Mouse (Mus musculus): ENCODE measurements around the gene Supt6. TPM values are rescaled to one million over a fixed set of nuclear protein-coding genes. Genes with fewer than 3 reads are reported as not detected.

Supt6 gene
- 10 to 100 TPM; 42.0 to 45.1 TPM for total RNA-seq (2023)

DNA sequence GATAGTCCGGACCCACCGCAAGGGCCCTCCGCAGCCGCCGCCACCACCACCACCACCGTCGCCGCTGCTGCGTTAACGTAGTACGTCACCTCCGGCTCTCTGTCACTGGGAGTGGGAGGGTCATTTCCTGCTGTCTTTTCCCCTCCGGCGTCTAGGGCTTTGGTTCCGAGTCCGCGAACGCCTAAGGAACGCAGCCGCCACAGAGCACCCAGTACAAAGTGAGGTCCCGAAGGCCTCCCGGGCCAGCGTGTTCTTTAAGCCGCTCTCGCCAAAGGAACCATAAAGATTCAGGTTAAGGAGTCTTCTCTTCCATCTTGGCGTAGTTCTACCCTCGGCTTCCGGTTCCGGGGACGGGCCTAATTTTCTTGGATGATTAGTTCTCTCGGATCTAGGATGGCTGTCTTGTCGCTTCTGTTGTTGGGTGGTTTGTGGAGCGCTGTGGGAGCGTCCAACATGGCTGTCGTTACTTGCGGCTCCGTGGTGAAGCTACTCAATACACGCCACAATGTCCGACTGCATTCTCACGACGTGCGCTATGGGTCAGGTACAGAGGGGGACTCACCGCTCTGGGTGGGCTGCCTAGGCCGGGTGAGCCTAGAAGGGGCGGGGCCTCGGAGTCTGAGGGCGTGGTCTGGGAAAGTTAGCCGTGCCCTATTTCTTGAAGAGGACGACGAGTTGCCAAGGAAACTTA is at the start of gene Supt6, which contains the start of gene Sdf2:
Supt6 (minus strand) TSS at position 361 of the 691 bp plus-strand sequence.
Sdf2 (plus strand) TSS at position 120 of the 691 bp plus-strand sequence.

DNA sequence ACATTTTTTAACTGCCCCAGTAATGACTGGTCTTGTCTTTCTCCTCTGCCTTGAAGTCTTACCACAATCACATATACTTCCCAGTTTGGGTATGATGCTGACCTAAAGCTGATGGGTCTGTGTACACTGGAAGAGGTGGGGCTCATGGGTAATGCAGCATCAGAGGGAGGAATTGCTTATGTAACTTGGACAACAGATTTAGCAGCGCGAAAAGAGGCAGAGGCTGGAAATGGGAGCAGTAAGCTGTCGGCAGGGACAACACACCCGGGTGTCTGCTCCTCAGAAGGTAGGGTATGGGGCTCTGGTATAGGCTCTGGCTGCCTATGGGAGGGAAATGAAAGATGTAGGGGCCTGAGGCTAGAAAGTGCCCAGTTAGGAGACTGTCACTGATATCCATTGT is 44.9 kb upstream of the Supt6 start, which contains the start of gene BC030499:
BC030499 (plus strand) TSS at position 188 of the 400 bp plus-strand sequence.

DNA sequence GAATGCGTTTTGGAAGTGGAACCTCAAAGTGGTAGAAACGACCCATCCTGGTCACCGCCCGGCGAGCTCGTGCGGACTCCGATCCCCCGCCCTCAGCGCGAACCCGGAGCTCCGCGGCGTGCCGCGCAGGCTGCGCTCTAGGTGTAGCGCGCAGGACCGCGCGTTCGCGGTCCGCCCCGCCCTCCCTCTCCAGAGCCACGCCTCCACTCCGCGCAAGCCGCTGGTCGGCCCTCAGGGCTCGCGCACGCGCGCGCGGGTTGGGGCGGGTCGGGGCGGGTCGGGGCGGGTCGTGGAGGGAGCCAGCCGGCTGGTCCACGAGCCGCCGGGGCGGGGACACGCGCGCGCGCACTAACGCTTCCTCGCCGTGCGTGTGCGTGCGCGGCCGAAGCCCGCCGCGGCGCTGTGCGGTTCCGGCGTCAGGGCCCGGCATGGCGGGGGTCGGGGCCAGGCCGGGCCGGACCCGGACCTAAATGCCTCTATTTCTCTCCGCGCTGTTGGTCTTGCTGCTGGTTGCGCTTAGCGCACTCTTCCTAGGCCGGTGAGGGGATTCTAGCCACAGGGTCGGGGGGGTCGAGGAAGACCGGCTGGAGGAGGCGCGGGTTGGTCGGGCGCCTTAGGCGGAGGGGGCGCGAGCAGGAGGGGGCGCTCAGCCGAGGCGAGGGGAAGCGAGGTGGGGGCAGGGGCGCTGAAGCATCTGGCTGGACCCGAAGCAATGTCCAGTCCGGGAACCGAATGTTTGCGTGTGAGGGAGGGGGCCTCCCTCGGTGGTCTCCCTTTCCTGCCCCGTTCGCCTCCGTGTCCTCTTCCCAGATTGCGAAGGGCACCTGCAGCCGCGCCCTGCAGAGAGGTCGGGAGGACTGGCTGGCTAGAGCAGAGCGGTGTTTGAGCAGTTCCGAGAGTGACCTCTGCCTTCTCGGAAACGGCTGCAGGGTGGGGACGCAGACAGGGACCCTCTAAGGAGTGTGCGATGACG is 15.9 kb upstream of the Supt6 start, which contains the start of gene 2610507B11Rik:
2610507B11Rik (plus strand) TSS at position 373 of the 973 bp plus-strand sequence.

DNA sequence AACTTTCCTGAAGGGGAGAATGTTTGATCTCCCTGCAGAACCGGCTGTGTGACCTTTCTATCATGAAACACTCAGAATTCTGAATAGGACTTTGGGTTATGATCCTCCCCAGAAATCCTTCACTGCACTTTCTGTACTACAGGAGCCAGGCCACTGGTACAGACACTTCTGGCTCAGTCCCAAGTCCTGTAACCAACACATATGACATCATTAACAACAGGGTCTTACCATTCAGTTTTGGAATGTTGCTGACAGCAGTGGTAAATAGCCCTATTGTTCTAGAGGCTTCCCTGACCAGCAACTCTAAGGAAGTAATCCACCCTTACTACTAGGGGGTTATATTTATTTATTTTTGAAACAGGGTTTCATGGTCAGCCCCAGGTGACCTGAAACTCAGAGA is 52.7 kb downstream of the Supt6 start, which contains the start of gene Proca1:
Proca1 (plus strand) TSS at position 280 of the 400 bp plus-strand sequence.

DNA sequence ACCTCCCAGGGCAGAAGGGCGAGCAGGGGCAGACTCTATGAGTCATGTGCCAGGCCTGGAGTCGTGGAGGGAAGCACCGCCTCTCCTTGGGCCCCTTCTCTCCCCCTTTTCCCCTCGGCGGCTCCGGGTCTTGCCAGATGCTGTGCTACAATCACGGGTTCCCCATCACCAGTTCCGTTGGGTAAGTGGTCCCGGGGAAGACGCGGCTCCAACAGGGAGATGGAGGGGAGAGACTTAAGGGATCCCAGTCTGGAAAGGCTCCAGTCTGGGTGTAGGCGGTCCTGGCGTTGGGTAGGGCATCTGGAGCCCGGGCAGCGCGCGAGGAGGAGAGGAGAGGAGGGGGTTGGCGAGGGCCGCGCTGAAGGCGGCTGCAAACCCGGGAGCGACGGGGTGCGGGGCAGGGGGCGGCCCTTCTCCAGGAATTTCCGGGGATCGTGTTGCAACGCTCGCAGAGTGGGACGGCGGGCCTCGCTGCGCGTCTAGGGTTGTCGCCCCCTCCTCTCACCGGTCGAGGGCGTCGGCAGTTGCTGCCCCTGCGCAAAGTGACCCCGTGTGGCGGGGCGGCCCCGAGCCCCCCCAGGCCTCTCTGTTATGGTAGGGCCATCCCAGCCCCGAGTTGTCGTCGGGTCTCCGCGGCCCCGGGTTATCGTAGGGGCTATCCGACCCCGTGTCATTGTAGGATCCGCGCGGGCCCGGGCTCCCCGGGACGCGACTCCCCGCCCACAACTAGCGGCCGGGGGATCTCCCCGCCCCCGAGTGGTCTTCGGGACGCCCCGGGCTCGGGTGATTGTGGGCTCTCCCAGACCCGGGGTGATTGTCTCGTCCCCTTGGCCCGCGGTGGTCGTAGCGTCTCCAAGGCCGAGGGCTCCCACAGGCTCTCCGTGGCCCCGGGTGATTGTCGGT is 57.2 kb downstream of the Supt6 start, which contains the start of gene Rab34:
Rab34 (plus strand) TSS at position 100 of the 903 bp plus-strand sequence.

DNA sequence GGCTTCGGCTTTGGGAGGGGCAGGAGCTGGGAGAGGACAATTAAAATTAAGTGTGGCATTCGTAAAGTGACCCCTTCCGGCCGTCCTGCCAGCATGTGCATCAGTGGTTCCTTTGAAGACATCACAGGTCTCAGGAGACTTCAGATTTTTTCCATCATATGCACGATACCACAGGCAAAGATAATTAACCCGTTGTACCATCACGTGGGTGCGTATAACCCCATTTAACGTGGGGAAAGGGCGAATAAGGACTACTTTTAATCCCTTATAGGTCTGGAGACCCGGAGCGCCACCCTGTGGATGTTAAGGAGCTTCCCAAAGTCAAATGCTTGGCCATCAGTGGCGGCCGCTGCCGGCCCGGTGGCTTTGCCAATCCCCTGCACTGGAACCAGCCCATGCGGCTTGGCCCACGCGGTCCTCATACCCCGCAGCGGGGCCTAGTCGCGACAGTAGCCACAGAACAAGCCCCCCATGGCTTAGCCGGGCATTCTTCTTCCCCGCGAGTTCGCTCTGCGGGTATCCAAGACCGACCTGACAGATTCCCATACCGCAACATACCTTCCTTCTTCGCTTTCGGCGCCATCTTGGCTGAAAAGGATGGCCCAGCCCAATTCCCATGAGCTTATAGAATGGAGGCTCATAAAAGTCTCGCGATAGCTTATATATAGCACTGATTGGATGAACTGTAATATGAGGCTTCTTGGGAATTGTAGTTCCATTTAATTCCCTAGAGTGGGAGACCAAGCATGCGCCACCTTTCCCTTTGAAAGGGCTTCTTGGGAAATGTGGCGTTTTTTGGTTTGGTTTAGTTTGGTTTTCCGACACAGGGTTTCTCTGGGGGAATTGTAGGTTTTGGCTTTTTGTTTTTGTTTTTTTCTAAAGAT is 62.6 kb downstream of the Supt6 start, which contains the start of gene Rpl23a:
Rpl23a (minus strand) TSS at position 624 of the 884 bp plus-strand sequence.

DNA sequence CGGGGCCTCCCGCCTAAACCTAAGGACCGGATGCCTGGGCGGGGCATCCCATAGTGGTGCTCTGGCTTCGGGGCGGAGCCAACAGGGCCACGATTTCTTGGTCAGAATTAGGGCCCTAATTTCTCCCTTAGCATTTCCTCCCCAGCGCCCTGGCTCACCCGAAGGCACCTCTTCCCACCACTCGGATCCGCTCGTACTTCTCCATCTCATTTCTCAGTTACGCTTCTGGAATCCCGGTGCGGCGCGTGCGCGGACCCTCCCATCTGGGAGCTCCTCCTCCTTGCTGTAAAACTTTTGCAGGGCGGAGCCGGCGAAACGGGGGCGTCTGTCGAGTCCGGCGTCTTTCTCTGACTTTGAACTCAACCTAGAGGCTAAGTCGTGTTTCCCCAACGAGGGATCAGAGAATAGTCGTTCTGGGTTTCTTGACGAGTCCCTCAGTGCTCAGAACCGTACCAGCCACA is 69.4 kb downstream of the Supt6 start, which contains the start of the genes Nek8 and Tlcd1:
Nek8 (minus strand) TSS at position 274 of the 461 bp plus-strand sequence.
Tlcd1 (plus strand) TSS at position 310 of the 461 bp plus-strand sequence.

DNA sequence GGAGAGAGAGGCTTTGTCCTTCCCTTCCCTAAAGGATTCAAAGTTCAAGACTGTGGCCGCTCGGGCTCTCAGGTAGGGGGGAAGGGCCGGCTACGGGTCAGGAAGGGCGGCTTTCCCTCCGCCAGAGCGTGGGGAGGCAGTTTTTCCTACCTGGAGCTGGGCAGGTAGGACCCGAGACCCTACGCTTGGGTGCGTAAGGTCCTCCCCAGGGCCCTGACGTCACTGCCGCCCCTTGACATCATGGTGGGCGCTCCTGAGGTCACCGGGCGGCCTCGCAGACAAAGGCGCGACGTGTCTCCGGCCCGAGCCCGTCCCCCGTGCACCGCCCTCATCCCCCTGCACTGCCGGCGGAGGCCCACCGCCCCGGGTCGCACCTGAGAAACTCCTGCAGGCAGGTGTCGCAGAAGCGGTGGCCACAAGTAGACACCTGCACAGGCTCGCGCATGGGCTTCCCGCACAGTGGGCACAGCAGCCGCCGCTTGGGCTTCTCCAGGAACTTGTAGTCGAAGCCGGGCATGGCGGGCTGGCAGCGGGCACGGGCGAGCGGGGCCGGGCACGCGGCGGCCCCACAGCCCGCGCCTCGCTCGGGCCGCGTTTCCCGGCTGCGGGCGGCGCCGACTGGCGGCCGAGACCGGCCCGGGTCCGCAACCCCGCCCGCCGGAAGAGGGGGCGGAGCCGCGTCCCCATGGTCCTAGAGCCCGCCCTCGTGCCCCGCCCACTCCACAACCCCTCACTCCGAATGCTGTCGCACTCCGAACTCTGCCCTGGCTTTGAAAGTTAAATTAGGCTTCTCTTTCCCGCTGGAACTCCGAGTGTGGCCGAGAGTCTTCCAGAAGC is 80.6 kb downstream of the Supt6 start, which contains the start of gene Traf4:
Traf4 (minus strand) TSS at position 666 of the 837 bp plus-strand sequence.

Other genes starting within 250 kb of the Supt6 start
- gene Dhrs13, start 213.7 kb downstream of the Supt6 start, total RNA-seq (2023) = 1 to 10 TPM; 2.3 to 2.5 TPM
- gene Flot2, start 208.1 kb downstream of the Supt6 start, total RNA-seq (2023) = 100 to 1,000 TPM; 132 to 147 TPM
- 10 to 100 TPM; 15.0 to 15.1 TPM for gene Eral1, start 165.6 kb downstream of the Supt6 start, total RNA-seq (2023)
- 10 to 100 TPM; 44.3 to 50.4 TPM for gene Fam222b, start 151.3 kb downstream of the Supt6 start, total RNA-seq (2023)
- 1 to 10 TPM; 2.7 to 6.1 TPM for gene Traf4, start 80.4 kb downstream of the Supt6 start, total RNA-seq (2023)
- gene Nek8, start 69.3 kb downstream of the Supt6 start, total RNA-seq (2023) = 1 to 10 TPM; 3.0 to 5.9 TPM
- 1 to 10 TPM; 5.3 to 8.4 TPM for gene Tlcd1, start 69.3 kb downstream of the Supt6 start, total RNA-seq (2023)
- gene Rpl23a, start 62.4 kb downstream of the Supt6 start, total RNA-seq (2023) = 1,000 to 10,000 TPM in 1 of 2 experiments, 100 to 1,000 TPM in 1; 959 to 1,073 TPM
- 1 to 10 TPM in 1 of 2 experiments, under 1 TPM in 1; 1.00 to 1.3 TPM for gene Rab34, start 57.6 kb downstream of the Supt6 start, total RNA-seq (2023)
- 1 to 10 TPM; 1.6 to 1.7 TPM for gene Proca1, start 52.6 kb downstream of the Supt6 start, total RNA-seq (2023)
- 10 to 100 TPM; 40.4 to 41.5 TPM for gene Sdf2, start 241 bp downstream of the Supt6 start, total RNA-seq (2023)
- gene 2610507B11Rik, start 15.8 kb upstream of the Supt6 start, total RNA-seq (2023) = 10 to 100 TPM; 58.8 to 60.0 TPM
- gene BC030499, start 44.9 kb upstream of the Supt6 start, total RNA-seq (2023) = under 1 TPM; 0.22 to 0.49 TPM
- 10 to 100 TPM; 54.9 to 66.0 TPM for gene Spag5, start 55.5 kb upstream of the Supt6 start, total RNA-seq (2023)
- gene Aldoc, start 77.0 kb upstream of the Supt6 start, total RNA-seq (2023) = 1 to 10 TPM; 1.9 to 3.7 TPM
- gene Pigs, start 82.4 kb upstream of the Supt6 start, total RNA-seq (2023) = 10 to 100 TPM; 33.9 to 37.9 TPM
- 100 to 1,000 TPM; 114 to 116 TPM for gene Unc119, start 97.5 kb upstream of the Supt6 start, total RNA-seq (2023)
- gene Foxn1, start 140.6 kb upstream of the Supt6 start, total RNA-seq (2023) = not detected
- gene Slc13a2, start 176.2 kb upstream of the Supt6 start, total RNA-seq (2023) = not detected
- 1 to 10 TPM in 1 of 2 experiments, under 1 TPM in 1; 0.93 to 2.0 TPM for gene Slc46a1, start 219.7 kb upstream of the Supt6 start, total RNA-seq (2023)

Measured in neutrophil, adult 59 days (primary cell).